Mouse (Mus musculus) splenic B cell, adult 2 months (primary cell): Measurements from ENCODE around the gene Abhd18.
A peak's percentile ranks its signal among the peaks of the same experiment; 100 is the strongest.
"Not testable (repeated sequence)": the region's sequence is repeated elsewhere in the genome, so short reads cannot be mapped to it uniquely, and the experiment has no call there.

ENCODE experiments used
- DNase-seq: peaks from one replicate; pipeline ENCODE4 v3.0.0-alpha.2; 2011; ENCODE audit warnings: low read depth, low spot score
- H3K27me3 ChIP-seq: 2 replicates; pipeline ENCODE4 v1.6.1; 2012; ENCODE audit warnings: mild to moderate bottlenecking, low read length, moderate library complexity, mixed read lengths; ENCODE audit not compliant: control insufficient read depth, poor library complexity, insufficient read depth, severe bottlenecking
- H3K36me3 ChIP-seq: 2 replicates; pipeline ENCODE4 v1.6.1; 2012; ENCODE audit warnings: mild to moderate bottlenecking, low read length, moderate library complexity, mixed read lengths; ENCODE audit not compliant: control insufficient read depth, poor library complexity, insufficient read depth, severe bottlenecking

Abhd18 gene

GRCm38 (mm10) chr3:40846957-40847017 lies at the start of gene Abhd18:
TSS of gene Abhd18 (plus strand) at chr3:40846970.
- H3K27me3 ChIP-seq, H3K36me3 ChIP-seq, DNase-seq: not testable (repeated sequence)

GRCm38 (mm10) chr3:40798054-40798453 lies 48.7 kb upstream of the Abhd18 start:
- H3K27me3 ChIP-seq, result no peaks in the 10 kb centered on the region
- no peak for DNase-seq
- H3K36me3 ChIP-seq, result no peaks in the 10 kb centered on the region

GRCm38 (mm10) chr3:40798500-40798899 lies 48.3 kb upstream of the Abhd18 start:
- Histone ChIP-seq H3K36me3 (no peaks in the 10 kb centered on the region), H3K27me3 (no peaks in the 10 kb centered on the region)
- peak; percentile 82 for DNase-seq

GRCm38 (mm10) chr3:40799530-40800372 lies 47.0 kb upstream of the Abhd18 start, which contains the start of gene Plk4:
TSS of gene Plk4 (plus strand) at chr3:40800019.
- peaks cover 2% of the 10 kb centered on the region; the same call in 1 of the 2 replicates for H3K36me3 ChIP-seq
- DNase-seq, result peak; percentile 98
- no peaks in the 10 kb centered on the region for H3K27me3 ChIP-seq

GRCm38 (mm10) chr3:40800373-40800823 lies 46.4 kb upstream of the Abhd18 start:
- peaks cover 2% of the 10 kb centered on the region; the same call in 1 of the 2 replicates for H3K36me3 ChIP-seq
- H3K27me3 ChIP-seq, result no peaks in the 10 kb centered on the region
- DNase-seq, result peak; percentile 54

GRCm38 (mm10) chr3:40806871-40807270 lies 39.9 kb upstream of the Abhd18 start:
- DNase-seq, result no peak
- Histone ChIP-seq H3K27me3 (no peaks in the 10 kb centered on the region), H3K36me3 (peaks cover 4% of the 10 kb centered on the region; the same call in 1 of the 2 replicates)

- Histone ChIP-seq H3K36me3 (peaks cover 4% of the 10 kb centered on the region; the same call in 1 of the 2 replicates), H3K27me3 (no peaks in the 10 kb centered on the region)
- DNase-seq, result no peak
These were observed 38.1 kb upstream of the Abhd18 start for GRCm38 (mm10) chr3:40808686-40809085.

- no peaks in the 10 kb centered on the region for H3K27me3 ChIP-seq
- no peak for DNase-seq
These were observed 36.9 kb upstream of the Abhd18 start for GRCm38 (mm10) chr3:40809894-40810293.

GRCm38 (mm10) chr3:40813275-40813674 lies 33.5 kb upstream of the Abhd18 start:
- H3K36me3 ChIP-seq, result 0 out of 2 replicates have a peak, but pooled peaks cover 2% of the 10 kb centered on the region
- H3K27me3 ChIP-seq, result no peaks in the 10 kb centered on the region
- DNase-seq, result no peak

More at GRCm38 (mm10) chr3:40809894-40810293, 36.9 kb upstream of the Abhd18 start:
- peaks cover 2% of the 10 kb centered on the region; the same call in 1 of the 2 replicates for H3K36me3 ChIP-seq

- not testable (repeated sequence) for H3K36me3 ChIP-seq, H3K27me3 ChIP-seq, DNase-seq
These were observed 1.2 kb upstream of the Abhd18 start for GRCm38 (mm10) chr3:40845521-40845920.

GRCm38 (mm10) chr3:40846473-40846956 lies 255 bp upstream of the Abhd18 start, which contains the start of gene Mfsd8:
TSS of gene Mfsd8 (minus strand) at chr3:40846886.
- H3K27me3 ChIP-seq, H3K36me3 ChIP-seq: not testable (repeated sequence)

GRCm38 (mm10) chr3:40847018-40847417 lies 248 bp downstream of the Abhd18 start:
- not testable (repeated sequence) for H3K36me3 ChIP-seq, H3K27me3 ChIP-seq
- peak; percentile 74 for DNase-seq

More at GRCm38 (mm10) chr3:40846473-40846956, 255 bp upstream of the Abhd18 start, which contains the start of gene Mfsd8:
- peak; percentile 98 for DNase-seq

- not testable (repeated sequence) for DNase-seq, H3K36me3 ChIP-seq
These were observed 1.2 kb downstream of the Abhd18 start for GRCm38 (mm10) chr3:40847936-40848335.

GRCm38 (mm10) chr3:40853123-40853738 lies 6.5 kb downstream of the Abhd18 start:
- not testable (repeated sequence) for H3K27me3 ChIP-seq, H3K36me3 ChIP-seq
- DNase-seq, result peak; percentile 44

More at GRCm38 (mm10) chr3:40847936-40848335, 1.2 kb downstream of the Abhd18 start:
- not testable (repeated sequence) for H3K27me3 ChIP-seq

- not testable (repeated sequence) for H3K27me3 ChIP-seq, H3K36me3 ChIP-seq
These were observed 47.1 kb downstream of the Abhd18 start for GRCm38 (mm10) chr3:40893816-40894258.

More at GRCm38 (mm10) chr3:40893816-40894258, 47.1 kb downstream of the Abhd18 start:
- DNase-seq, result peak; percentile 99
